Mouse (Mus musculus): ENCODE measurements around the gene Rims3.

DNA sequence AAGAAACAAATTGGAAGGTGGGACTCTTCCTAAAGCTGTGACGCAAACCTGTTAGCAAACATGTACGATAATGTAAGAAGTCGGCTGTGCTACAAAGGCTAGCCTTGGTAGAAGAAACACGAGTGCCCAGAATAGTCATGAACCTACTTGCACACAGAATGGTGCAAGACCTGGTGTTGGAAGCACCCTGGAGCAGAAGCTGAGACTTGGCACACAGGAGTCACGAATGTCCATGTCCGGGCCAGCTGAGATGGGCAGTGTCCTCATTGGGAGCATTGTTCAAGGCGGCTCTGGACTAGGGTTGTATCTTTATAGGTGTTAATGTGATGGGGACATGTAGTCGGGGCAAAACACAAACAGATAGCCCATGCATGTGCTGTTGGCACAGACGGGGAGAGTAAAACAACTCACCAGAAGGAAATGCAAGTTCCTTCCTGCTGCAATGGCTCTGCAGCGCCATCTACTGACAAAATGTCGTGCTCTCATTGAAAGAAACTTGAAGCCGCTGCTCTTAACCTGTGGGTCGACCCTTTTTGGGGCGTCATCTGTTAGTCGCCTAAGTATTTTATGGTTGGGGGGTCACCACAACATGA is 55.0 kb downstream of the Rims3 start:
- peak; percentile 73 for TF ChIP-seq CTCF (IDR thresholded peaks at IDR 0.05; ENCODE audit: low read depth, low read length)
- TF ChIP-seq POLR2A (IDR thresholded peaks at IDR 0.05; ENCODE audit: extremely low read depth, insufficient read depth, low read length) = no peak
